Mouse (Mus musculus) telencephalon, adult 2 months (tissue): ENCODE data around the gene Pgbd5.

ENCODE experiments used
- DNase-seq: peaks from one replicate; pipeline ENCODE4 v3.0.0-alpha.2; 2011; ENCODE audit warnings: low read depth, low spot score

The Pgbd5 gene

DNA sequence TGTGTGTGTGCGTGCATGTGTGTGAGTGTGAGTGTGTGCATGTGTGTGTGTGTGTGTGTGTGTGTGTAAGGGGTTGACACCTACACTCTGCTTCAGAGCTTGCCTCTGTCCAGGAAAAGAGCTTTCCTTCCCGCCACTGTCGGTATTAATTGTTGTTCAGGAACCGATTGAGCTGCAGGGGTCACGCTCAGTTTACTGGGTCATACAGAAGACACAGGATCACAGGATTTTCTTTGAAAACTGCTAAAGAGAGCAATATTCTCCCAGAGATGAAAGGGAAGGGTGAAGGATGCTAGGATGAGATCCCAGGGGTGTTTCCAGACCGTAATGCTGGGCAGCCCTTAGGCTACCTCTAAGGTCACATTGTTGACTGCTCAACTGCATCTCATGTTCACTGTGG, at the start of gene Pgbd5:
Gene Pgbd5 (minus strand): TSS at position 101 of the 400 bp plus-strand sequence.
- DNase-seq = no peak

DNA sequence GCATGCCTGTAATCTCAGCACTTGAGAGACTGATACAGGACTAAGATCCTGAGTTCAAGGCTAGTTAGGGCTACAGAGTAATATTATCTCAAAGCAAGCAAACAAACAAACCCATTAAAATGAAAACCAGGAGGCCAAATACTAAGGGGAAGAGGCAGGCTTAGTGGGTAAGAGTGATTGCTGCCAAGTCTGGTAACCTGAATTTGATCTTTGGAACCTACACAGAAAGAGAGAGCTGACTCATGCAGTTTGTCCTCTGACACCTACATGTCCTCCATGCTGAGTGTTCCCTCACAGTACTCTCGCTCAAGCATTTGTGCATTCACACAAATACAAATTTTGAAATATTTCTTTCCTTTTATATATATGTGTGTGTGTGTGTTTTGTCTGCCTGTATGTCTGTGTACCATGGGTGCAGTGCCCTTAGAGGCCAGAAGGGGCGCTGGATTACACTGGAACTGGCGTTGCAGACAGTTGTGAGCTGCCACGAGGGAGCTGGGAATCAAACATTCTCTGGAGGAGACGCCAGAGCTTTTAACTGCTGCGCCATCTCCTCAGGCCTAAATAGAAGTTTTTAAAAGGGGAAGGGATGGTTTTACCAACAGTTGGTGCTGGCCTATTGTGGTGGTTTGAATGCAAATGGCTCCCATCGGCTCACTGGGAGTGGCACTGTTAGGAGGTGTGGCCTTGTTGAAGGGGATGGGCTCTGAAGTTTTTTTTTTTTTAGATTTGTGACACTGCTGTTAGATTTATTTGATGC, 44.1 kb upstream of the Pgbd5 start:
- no peak for DNase-seq

DNA sequence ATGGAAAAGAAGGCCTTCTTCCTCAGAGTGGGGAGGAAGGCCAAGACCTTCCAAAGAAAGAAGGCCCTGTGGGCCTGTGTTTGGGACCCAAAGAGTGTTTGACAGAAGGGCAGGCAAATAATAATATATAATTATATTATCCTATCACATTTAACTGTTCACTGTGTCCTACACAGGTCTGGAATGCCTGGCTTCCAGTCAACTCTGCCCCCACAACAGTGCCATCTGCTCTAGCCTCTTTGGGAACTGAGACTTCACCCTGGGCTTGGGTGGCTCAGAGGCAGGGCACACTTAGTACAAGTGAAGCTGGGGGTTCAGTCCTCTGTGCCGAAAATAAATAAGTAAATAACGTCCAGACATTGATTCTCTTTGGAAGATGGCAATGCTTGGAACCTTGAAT, 43.3 kb upstream of the Pgbd5 start:
- DNase-seq = no peak

DNA sequence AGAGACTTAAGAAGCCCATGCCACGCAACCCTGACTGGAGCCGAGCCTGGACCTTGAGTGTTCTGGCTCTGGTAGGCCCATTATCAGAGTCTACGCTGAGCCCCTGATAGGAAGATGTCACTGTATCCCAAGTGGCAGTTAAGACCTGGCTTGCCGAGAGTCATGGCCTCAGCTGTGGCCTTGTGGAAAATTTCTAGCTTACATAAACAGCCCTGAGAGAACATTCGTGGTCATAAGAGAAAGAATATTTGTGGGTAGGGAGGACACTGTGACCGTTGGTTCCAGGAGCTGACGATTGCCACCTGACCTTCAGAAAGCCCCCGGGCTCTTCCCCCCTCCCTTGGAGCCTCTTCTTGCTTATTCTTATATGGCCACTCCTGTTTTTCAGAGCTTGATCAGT, 40.9 kb upstream of the Pgbd5 start:
- DNase-seq = no peak

DNA sequence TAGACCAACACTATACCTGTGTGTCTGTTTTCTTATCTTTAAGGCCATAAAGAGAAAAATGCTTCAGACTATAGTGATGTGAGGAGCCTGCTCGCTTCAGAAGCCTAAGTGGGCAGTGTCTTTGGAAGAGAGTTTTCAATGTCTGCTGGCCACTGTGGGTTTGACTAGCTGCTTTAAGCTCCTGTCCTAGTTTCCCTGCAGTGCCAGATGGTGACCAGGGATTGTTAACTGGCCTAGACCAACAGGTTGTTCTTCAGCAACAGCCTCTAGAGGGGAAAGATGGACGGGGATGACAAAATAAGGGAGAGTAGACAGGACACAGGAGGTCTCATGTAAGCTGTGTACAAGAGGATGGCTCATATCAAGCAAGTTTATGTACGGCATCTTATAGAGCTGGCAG, 39.8 kb upstream of the Pgbd5 start:
- no peak for DNase-seq

DNA sequence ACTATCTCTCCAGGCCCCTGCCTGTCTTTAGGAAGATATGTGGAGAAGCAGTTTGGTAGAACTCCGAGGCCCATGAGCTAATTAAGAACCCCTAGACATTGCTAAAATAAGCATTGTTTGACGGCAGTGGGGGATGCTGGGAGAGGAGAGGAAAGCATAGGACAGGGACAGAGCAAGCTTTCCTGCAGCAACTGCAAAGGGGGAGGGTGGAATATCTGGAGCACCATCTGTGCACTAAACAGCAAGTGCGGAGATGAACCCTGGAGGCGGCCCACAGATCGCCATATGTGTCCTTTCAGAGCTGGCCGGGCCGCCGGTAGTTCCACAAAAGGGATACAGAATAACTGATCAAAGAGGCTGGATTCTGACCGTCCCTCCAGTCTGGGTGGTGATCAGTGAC, 37.2 kb upstream of the Pgbd5 start:
- DNase-seq = peak; percentile 91

DNA sequence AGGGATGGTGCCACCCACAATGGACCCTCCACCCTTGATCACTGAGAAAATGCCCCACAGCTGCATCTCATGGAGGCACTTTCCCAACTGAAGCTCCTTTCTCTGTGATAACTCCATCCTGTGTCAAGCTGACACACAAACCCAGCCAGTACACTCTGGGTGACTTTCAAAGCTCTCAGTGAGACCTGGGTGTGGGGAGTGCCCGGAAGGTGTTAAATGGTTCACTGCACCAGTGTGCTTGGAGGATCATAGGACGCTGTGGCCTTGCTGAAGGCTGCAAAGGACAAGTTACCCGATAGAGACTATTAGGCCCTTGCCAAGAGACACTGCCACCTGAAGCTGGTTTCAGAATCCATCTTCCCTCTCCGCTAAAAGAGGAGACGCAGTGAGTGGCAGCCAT, 36.2 kb upstream of the Pgbd5 start:
- no peak for DNase-seq

DNA sequence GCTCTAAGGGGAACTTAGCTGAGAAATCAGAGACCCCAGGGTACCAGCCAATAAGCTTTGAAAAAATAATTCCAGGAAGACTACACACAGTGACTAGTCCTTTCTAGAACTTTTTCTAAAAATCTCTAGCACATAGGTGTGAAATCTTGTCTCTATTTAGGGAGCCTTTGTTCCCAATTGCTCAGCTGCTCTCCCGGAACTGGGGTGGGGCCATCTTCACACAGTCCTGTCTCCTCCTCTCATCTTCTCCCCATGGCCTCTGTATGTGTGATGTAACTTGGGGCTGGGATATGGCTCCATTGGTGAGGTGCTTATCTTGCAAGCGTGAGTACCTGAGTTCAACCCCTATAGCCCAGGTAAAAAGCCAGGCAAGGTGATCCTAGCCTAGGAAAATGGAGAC, 25.2 kb upstream of the Pgbd5 start:
- DNase-seq = no peak

GRCm38 (mm10) chr8:124463111-124463510, 23.7 kb upstream of the Pgbd5 start:
- DNase-seq = no peak

DNA sequence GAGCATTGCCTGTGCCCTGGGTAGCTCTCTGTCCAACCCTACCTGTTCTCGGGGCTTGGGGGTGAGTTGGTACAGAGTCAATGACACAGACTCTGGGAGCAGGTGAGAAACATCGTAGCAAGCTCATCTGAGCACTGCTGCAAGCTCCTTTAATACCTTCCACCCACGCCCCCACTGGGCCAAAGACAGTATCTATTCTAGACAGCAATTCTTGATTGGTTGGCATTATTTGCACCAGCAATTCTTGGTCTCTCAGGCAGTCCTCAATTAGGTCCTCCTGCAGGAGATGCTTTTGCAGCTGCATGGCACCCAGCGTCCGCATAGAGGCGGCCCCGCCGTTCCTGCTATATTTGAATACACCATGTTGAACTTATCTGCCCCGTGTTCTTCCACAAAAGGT, 22.7 kb upstream of the Pgbd5 start:
- DNase-seq = no peak

DNA sequence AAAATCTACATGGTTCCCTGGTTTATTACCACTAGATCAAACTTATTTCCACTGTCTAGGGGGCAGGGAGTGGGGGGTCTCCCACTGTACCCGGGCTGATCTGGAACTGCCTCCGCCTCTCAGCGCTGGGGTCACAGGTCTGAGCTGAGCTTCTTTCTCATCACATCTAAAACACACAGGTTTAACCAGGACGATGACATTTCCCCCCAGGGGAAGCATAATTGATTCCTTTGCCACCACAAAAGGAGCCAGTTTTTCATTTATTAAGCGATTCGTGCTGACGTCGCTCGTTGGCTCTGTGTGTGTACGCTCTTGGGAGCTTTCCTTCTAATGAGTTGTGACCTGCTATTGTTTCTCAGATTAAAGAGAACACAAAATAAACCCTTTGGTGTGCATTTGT, 21.6 kb upstream of the Pgbd5 start:
- DNase-seq = no peak

- no peak for DNase-seq
Observed at GRCm38 (mm10) chr8:124460660-124461059, 21.2 kb upstream of the Pgbd5 start.

DNA sequence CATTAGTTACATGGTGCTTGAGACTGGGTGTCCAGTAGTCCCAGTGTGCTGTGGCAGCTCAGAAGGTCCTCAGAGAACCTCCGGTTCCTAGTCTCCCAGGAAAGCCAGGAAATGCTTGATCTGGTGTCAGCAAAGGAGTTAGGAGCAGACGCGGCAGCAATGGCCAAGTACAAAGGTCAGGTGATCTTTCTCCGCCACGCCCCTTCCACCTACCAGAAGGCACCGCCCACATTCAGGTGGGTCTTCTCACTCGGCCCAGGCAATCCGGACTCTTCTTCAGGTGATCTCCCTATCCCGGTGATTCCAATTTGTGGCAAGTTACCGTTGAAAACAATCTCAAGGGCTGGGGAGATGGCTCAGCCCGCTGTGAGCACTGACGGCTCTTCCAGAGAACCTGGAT, 20.2 kb upstream of the Pgbd5 start:
- DNase-seq = no peak

- DNase-seq = no peak
Observed at GRCm38 (mm10) chr8:124455359-124455758, 15.9 kb upstream of the Pgbd5 start.

GRCm38 (mm10) chr8:124450192-124450895, 10.9 kb upstream of the Pgbd5 start:
- no peak for DNase-seq

DNA sequence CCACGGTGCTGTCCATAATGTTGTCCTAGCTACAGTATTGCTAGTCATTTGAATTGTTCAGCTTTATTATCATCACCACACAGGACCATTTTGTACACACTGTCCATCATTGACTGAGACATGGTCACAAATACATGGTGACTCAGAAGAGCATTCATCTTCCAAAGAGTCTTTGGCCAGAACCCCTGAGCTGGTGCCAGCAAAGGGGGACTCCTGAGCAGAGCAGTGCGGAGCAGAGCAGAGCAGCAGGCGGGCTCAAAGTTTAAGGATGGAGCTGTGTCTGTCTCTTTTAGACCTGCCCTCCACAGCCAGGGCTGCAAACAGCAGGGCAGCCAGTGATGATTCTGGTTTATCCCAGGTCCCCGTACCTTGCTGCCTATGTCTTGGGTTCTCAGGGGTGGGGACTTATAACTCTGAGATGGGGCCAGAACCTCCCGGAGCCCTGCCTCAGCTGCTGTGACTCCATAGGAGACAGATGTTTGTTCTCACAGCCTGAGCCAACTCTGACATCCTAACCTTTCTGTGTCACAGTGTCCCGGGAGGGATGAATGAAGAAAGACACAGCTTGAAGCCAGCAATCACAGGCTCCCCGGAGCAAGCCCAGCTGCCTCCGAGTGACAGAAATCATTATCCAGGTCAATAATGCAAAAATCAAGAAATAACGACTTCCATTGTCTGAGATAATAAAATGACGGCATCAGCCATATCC, 9.7 kb upstream of the Pgbd5 start:
- DNase-seq = no peak

- no peak for DNase-seq
Observed at GRCm38 (mm10) chr8:124436741-124437140, 2.7 kb downstream of the Pgbd5 start.

DNA sequence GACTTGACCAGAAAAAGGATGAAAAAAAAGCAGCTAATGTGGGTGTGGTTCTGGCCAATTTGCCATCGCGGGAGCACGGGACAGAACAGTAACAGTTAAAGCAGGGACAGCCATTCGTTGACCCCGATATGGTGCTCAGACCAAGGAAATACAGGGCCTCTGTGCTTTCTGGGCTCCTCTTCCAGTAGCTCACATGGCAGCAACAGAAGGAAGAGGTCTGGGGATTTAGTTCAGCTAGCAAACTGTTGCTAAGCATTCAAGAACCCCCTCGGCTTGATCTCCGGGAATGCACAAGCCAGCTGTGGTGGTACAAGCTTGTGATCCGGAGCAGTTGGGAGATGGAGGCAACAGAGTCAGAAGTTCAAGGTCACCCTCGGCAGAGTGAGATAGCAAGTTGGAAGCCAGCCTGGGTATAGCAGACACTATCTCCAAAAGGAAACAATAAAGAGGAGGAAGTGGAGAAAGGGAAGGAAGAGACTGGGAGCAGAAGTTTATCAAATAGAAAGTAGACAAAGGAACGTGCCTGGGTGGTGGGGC, 3.7 kb downstream of the Pgbd5 start:
- DNase-seq = no peak

DNA sequence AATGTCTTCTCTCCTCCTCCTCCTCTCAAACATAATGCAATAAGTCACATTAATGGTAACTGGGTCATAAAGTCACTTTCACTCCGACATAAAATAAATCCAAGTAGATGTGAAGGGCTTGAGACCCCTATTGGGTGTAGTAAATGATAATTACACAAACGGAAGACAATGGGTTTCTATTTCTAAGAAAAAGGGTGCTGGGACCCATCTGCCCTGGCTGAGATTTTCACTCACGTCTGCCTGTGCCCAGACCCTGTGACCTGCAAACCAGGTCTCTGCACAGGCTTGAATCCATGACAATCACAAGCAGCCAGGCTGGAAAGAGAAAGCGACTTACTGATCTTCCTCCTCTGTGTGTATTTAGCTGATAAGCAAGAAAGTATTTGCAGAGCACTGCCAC, 4.3 kb downstream of the Pgbd5 start:
- no peak for DNase-seq

- peak; percentile 96 for DNase-seq
Observed at GRCm38 (mm10) chr8:124434126-124434790, 5.2 kb downstream of the Pgbd5 start.

DNA sequence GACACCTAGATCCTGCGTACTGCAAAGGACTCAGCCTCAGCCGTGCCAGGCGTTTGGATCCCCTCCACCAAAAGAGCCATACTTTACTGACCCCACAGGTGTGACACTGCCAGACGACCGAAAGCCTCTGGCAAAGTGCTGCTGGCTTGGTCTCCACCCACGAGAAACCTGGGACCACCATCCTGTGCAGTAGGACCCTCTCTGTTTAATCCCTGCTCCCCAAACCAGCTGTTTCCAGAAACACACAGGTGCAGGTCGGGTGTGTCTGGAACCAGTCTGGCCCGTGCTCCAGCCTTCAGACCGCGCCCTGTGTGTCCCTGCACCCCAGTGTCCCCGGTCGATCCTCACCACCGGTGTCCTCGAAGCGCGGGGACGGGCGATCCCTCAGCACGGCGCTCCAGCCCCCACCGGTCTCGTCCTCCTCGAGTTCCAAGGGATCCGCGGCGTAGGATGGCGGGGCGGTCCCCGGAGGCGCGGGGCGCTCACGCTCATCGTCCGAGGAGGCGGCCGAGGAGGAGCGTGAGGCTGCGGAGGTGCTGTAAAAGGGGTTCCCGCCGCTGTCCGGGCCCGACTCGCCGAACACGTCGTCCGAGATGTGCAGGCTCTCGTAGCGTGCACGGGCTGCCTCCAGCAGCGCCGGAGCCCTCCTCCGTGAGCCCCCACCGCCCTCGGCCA, 5.9 kb downstream of the Pgbd5 start:
- DNase-seq = no peak
